Mouse (Mus musculus) urinary bladder, postnatal 25 days (tissue): ENCODE results near the gene 2810004N23Rik.

Experiments
- DNase-seq: peaks from one replicate; pipeline ENCODE4 v3.0.0; 2022; ENCODE audit warnings: low spot score

Gene 2810004N23Rik

DNA sequence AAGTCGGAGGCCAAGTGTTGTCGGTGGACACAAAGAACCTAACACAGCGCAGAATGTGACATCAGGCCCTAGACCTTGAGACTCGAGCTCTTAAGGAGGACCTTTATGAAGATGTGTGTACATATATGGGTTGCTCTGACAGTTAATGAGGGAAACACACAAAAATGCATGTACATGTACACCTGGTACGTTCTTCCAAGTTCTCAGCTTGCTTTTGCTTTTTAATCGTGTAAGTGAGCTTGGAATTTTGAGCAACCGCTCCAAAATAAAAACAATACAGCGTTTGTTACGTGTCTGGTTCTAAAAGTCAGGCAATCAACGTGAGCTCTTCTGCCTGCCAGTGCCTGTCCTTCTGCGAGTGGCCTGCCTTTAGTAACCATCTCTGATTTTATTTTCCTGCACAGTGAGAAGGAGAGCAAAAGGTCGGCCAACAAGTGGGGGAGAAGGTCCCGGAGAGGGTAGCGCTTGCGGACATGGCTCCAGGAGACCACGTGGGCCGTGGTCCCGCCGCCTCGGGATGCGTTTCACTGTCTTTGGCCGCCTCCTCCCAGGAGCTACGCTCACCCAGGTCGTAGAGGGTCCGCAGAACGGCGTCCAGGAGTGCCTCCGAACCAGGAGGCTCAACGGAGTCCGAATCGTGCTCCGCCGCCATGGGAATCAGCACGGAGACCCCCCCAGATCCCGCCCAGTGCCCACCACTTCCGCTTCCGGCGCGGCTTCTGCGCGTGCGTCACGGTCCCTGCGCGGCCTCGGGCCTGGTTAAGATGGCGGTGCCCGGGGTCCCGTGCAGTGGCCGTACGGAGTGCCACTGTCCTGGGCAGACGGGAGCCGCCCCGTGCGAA is at the start of gene 2810004N23Rik, which contains the start of gene Gnpat:
TSS of gene 2810004N23Rik (minus strand) at position 800 of the 842 bp plus-strand sequence.
TSS of gene Gnpat (plus strand) at position 713 of the 842 bp plus-strand sequence.
- peak; percentile 97 for DNase-seq

DNA sequence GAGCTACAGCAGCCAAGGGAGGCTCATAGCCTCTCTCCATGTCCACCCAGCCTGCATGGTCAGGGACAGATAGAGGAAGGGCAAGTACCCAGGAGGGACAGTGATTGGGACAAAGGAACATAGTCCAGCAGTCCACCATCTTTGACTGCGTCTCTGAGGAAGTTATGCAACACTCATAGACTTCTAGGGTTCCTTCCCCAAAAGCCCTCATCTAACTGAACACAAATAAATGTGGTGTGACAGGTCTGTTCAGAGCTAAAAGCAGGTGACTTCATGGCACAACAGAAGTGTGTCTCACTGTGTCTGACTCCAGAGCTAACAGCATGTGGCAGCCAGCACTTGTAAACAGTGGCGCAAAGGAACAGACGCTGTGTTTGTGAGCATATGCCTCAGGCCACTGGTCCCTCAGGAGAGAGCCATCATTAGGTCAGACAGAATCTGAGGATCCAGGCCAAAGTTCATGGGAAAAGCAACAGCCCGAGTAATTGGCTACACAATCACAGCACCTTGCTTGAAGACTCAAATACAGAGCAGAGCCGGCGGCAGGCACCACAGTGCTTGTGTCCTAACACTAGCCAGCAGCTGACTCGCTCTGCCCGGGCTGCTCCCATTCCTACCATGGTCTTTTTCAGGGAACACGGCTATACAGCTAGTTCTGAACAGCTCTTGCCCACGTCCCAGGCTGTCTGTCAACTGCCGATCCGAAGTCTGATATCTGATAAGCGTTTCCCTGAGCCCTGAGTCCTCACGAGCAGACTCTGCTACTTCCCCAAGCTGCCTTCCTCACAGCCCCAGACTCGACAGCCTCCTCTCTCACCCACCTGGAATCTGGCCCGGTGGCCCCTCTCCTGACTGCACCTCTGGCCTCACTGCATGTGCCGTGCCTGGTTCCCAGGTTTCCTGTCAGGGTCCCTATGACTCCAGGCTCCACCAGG is 49.3 kb upstream of the 2810004N23Rik start:
- DNase-seq = no peak

DNA sequence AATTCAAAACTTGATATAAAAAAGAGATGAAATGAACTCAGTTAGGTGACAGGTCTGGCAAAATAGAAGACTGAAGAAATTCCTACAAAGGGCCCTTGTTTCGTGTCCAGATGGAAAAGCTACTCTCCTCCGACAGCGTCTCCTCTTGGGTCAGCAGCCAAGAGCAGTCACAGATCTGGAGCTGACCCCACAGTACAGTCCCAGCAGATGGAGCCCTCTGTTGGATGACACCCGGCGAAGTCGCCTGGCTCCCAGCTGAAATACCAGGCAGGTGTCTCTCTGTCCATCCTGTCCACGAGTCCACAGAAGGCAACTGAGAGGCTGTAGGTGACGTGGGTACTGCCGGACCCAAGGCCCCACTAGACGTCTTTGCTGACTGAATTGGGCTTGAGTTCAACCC is 47.4 kb upstream of the 2810004N23Rik start:
- DNase-seq = no peak

DNA sequence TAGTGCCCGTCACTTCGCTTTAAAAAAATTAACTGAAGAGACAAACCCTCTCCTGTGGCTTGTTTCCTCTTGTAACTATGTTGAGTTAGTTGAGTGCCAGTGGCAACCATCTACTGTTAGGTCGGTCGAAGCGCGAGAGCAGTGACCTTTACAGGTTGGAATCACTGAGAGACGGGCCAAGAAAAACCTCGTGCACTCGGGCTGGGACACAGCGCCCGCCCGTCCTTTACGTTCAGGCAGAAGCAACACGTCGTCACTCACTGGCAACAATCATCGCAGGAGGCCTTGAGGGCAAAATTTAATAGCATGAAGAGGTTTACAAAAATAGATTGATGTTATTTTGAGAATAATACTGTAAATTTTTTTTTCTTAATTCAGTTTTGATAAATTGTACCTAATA is 47.0 kb upstream of the 2810004N23Rik start:
- DNase-seq = no peak

DNA sequence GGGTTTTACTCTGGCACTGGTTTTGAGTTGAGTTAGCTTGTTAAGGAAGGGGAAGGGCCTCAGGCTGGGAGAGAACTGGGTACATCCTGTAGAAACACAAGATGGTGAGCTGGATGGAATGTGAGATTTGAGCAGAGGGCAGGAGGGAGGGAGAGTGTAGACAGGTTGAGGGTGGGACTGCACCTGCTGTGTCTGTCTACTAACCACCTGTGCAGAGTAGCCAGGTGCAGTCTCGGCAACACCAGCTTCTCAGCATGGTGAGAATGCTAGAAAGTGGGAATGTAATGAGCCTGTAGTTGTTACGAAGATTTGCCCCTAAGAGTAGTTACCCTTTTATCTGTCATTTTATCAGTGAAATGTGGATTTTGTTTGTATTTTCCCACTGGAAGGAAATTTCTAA is 42.6 kb upstream of the 2810004N23Rik start:
- no peak for DNase-seq

DNA sequence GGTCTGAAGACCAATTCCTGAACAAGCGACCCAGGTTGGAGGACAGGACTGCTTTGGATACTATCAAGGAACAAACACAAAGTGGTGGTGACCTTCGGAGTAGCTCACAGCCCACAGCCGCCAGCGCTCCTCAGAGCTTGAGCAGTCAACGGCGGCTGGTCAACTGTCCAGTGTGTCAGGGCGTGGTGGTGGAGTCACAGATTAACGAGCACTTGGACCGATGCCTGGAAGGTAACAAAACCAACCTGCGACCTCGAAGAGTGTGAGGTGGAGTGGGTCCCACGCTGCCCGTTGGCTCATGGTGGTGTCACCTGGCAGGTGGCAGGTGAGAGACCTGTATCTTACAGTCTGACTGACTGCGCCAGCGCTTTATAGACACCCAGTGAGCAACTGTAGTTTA is 40.3 kb upstream of the 2810004N23Rik start:
- DNase-seq = no peak

DNA sequence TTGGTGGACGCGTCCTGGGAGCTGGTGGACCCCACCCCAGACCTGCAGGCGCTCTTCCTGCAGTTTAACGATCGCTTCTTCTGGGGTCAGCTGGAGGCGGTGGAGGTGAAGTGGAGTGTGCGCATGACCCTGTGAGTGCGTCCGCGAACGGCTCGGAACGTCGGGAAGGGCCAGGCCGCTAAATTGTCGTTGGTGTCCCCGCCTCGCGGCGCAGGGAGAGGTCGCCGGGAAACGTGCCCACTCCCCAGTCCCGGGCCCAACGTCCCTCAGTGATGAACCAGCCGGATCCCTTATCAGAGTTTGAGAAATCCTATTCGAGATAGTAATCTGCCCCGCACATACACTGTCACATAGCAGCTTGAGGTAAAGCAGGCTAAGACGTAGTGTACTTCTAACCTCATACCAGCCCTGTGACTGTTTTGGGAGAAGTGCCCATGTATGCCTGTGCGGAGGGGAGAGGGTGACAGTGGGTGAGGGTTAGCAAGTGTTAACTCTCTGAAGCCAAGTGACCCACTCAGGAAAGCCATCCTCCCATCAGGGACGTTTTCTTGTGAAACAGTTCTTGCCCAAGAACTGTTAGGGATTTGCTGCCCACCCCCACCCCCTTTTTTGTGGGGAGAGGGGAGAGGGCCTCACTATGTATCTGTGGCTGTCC is 35.5 kb upstream of the 2810004N23Rik start:
- no peak for DNase-seq

DNA sequence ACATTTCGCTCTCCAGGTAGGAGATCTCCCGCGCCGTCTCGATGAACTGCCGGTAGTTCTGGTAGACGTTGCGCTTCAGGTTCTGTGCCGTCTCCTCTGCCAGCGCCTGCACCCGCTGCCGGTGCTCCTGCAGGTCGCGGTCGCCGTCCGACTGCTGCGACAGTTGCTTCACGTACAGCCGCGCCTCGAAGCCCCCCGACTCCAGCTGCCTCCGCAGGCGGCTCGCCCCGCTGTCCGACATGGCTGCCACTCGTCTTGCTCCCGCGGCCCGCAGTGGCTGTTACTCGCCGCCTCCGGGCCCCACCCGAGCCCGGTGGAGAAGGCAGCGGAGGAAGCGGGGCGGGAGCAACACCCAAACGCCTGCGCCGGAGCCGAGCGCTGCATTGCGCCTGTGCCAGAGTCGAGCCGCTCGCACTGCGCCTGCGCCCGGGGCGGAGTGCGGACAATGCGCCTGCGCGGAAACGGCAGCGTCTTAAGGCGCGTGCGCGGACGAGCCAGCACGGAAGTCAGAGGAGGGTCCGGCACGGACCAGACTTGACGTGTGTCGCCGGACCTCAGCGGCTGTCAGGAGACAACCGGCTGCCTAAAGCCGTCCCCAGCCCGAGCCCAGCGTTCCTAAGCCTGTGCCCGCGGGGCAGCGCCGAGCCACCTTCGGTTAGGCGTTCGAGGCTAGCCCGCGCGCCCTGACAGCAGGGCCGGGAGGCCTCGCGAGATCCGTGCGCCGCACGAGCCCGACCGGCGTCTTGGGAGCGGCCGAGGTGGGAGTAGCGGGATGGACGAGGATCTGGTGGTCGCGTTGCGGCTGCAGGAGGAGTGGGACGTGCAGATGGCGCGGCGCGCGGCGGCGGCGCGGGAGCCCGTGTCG is 34.7 kb upstream of the 2810004N23Rik start, which contains the start of the genes Exoc8 and Sprtn:
TSS of gene Exoc8 (minus strand) at position 320 of the 865 bp plus-strand sequence.
TSS of gene Sprtn (plus strand) at position 501 of the 865 bp plus-strand sequence.
- peak; percentile 99 for DNase-seq

DNA sequence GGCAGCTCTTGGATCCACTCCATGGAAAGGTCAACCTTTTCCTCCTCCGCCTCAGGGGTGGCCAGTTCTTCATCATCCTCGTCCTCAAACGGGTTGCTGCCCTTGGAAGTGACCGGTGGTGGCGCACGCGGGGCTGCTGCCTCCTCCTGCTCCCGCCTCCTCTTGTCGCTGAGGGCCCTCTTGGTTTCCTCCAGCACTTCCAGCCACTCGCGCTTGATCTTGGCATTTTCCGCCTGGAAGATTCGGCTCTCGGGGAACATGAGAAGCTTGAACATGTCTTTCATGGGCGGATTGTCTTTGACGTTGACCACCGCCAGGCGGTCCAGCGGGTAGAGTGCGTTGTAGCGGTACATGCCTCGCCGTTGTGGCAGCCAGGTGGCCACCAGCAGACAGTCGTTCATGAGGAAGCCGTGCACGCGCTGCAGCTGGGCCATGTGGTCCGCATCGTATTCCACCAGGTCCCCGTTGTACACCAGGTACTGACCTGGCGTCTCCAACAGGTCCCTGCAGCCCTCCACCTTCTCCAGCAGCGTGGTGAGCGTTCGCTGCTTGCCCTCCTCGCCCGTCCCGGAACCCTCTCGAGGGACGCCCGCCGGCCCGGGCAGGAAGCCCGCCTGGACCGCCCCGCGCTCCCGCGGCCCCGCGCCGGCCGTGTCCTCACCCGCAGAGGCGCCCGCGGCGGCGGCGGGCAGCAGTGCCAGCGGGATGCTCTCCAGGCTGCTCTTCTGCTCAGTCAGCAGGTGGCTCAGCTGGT is 33.9 kb upstream of the 2810004N23Rik start:
- peak; percentile 61 for DNase-seq

DNA sequence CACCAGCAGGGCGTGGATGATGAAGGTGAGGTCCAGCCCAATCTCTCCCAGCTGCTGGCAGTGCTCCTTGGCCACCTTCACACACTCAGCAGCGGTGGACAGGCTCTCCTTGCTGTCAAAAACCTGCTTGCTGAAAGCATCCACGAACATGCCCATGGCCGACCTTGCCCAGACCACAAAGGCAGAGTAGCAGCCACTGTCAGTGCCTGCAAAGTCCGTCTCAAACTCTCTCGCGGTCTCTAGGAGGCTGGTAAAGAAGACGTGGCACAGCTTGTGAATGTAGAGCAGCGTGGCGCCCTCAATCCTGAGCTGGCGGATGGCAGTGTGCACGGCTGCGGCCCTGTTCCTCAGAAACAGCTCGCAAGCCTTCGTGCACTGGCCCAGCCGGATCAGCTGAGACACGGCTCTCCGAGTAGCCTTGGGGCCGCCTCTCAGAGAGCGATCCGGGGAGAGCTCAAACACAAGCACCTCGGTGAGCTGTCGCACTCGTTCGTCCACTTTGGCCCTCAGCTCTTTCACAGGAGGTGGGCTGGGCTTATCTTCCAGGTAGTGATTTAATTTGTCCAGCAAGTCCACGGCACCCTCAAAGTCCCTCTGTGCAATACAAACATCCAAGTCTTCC is 33.2 kb upstream of the 2810004N23Rik start:
- no peak for DNase-seq

DNA sequence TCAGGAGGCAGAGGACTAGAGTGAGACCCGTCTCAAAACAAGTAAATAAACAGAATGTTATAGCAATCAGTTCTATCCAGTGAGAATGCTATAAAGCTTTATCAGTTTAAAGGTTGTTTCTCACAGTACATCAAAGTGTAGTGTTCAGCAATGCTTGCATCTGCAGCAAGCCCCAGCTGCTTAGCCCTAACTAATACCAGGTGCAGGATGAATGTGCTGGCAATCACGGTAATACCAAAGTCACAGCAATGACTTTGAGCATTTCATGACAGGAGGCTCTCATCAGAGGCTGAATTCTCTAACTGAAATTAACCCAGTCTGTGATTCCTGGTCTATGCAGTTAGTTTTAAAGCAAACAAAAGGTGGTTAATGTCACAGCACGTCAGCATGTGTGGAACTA is 29.7 kb upstream of the 2810004N23Rik start:
- DNase-seq = no peak

DNA sequence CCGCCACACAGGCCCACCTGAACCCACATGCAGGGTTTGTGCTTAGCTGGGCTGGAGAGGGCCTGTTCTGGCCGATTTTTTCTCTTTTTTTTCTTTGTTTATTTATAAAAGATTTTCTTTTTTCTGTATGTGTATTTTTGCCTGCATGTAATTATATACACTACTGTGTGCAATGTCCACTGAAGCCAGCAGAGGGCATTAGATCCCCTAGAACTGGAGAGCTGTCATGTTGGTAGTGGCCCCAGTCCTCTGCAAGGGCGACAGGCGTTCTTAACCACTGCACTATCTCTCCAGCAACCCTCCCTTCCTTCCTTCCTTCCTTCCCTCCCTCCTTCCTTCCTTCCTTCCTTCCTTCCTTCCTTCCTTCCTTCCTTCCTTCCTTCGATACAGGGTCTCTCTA is 25.5 kb upstream of the 2810004N23Rik start:
- DNase-seq = no peak

DNA sequence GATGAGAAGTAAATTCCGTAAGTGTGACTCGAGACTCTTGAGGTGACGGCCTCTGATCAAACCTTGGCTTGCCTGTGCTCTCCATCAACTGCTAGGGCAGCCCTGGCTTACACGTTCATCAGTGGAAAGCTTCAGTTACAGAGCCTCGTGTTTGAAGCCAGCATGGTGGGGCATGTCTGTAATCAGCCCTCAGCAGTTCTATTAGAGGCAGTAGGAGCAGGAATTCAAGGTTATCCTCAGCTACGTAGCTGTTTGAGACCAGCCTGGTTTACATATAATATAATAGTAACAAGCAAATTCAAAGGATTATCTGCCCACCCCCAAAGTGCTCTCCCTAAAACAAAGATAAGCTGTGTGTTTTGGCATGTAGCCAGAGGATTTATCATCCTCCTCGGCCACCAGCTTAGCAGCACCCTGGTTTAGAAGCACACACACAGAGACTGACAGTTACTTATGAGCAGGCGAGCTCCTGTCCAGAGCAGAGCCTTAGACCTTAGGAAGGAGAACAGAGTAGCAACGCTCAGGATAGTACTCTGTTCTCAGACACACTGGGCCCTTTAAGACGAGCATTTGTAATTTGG is 16.1 kb upstream of the 2810004N23Rik start:
- DNase-seq = no peak

DNA sequence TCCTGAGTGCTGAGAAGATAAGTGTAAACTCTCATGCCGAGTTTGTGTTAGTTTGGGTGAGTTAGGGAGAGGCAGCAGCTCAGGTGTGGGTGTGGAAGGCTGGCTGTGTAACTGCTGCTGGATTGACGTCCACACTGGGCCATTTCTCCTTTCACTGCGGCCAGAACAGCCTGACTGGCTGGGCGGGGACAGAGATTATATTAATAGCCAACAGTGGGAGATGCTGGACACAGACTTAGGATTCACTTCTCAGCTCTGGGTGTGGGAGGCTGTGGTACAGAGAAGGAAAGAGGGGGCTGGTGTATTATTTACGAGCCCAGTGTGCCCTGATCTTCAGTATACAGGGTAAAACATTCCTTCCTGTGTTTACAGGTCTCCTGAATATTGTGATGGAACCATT is 15.2 kb upstream of the 2810004N23Rik start:
- no peak for DNase-seq

DNA sequence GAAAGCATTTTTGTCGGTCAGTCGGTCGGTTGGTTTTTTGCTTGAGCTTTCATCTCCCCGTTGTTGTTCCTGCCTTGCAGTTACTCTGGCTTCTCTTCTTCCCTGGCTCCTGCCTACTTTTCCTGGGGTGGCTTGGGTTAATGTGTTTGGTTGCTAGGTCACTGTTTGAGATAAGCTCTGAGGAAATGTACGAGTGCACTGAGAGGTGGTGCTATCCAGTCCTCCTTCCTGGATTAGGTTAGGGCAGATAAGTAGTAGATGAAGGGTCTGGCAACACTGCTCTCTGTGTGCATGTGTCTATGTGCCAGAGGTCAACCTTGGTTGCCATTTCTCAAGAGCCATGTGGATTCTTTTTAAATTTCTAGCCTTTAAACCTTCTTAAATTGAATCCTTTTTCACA is 9.8 kb upstream of the 2810004N23Rik start:
- DNase-seq = no peak

DNA sequence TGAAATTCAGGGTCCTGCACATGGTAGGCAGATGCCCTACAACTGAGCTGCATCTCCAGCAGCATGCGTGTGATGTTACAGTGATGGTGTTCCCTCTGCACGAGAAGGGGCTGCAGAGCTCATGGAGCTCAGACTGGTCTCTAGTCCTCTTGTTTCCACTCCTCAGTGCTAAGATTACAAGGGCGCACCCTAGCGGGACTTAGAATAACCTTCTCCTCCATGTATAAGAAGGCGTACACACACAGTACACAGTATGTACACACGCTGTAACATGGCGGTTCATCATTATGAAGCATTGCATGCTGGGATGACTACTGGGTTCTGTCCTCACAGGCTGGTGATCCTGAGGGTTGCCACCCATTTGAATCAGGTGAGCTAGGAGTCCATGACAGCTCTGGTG is 9.2 kb upstream of the 2810004N23Rik start:
- DNase-seq = no peak

DNA sequence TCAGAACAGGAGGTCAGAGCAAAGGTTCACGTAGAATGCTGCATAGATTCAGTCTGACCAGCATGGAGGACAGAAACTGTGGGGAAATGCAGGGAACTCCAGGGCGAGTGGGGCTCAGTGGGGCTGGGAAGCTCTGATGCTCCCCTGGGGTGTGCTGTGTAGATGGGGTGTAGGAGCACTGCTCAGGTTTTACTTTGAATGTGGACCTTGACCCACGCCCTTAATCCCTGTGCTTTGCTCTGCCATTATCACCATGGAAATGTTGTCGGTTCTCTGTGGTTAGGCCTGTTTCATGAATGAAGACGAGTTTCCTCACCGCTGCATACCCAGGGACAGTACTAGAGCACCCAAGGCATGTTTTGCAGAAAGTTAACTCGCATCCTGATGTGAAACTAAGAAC is 8.6 kb upstream of the 2810004N23Rik start:
- DNase-seq = no peak

DNA sequence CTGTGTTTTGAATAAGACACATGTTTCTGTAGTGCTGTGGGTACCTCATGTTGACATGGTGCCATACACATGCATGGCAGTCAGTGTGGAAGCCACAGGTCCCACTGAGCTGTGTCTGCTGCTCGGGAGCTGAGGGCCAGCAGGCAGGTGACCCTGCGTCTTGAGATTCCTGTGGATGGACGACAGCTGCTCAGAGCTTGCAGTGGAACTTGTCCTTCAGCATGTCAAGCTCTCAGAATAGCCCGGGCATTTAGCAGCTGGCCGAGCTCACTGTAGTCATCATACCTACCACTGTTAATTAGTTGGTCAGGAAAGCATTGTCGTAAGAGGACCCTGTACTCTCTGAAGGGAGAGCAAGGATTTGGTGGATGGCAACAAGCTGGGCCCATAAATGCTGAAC is 6.8 kb upstream of the 2810004N23Rik start:
- DNase-seq = no peak

DNA sequence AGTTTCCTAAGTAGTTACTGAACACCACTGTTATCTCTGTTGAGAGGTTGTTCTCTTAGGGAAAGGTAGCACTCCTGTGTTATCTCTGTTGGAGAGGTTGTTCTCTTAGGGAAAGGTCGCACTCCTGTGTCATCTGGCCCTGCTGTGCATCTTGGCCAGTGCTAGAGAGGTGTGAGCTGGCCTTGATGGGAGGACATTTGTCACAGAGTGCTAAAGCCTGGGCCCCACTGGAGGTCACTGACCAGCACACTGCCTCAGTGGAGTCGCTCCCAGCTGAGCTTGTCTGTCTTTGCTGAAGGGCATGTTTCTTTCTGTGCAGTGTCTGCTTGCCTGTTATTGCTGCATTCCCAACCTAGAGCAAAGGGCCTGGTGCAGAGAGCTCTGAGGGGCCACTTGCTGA is 4.2 kb upstream of the 2810004N23Rik start:
- no peak for DNase-seq

DNA sequence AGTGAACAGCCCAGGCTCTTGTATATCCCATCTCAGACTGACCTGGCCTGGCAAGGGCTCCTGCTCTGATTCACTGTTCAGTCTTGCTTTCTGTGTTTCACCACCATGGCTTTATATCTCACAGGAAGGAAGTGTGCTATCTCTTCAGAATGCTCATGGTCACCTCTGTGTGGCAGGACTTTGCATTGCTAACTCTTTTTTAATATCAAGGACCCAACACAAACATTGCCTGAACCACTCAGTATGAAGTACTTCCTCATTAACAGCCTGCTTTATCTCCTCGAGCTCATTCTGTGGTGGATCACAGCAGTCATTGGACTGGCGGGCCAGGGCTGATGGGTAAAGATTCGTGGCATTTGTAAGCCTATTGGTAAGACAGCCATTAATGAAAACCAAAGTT is 3.7 kb upstream of the 2810004N23Rik start:
- DNase-seq = no peak
